Mouse (Mus musculus) liver, adult 2 months (tissue): ENCODE results near the gene Ttll11.

Source experiments
- CTCF ChIP-seq: fragments of 200-500 bp; IDR thresholded peaks from 2 replicates; pipeline ENCODE4 v1.5.1; 2011; ENCODE audit warnings: low read depth, low read length, control low read depth
- POLR2A ChIP-seq: fragments of 200-500 bp; IDR thresholded peaks from 2 replicates; pipeline ENCODE4 v1.6.1; 2011; ENCODE audit warnings: low read length, control low read depth; ENCODE audit not compliant: insufficient read depth; ENCODE audit errors: extremely low read depth

DNA sequence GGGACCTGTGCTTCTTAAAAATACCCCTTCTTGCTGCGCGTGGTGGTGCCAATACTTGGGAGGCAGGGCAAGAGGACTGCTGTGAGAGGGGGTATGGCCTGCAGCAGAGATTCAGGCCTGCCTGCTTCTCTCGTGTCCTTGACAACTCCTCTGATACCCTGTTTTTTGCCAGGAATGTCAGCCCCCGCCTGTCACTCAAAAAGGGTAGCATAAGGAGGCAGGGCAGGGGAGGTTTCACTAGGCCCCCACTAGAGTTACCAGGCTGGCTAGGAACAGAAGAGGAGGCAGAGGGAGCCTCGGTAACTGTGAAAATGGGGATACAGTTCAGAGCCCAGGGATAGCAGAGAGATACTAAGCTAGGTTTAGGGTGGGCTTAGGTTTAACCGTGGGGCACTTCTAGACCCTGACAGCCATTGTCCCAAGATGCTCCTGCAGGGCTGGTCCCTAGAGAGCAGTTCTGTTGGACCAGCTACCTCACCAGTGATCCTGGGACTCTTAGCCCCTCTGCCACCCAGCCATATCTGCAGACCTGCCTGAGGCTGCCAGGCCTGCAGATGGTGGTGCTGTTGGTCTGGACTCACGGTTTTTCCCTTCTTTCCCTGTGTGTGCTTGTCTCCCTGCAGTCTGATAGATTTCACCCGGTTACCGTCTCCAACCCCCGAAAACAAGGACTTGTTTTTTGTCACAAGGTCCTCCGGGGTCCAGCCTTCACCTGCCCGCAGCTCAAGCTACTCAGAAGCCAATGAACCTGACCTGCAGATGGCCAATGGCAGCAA, 260.3 kb downstream of the Ttll11 start:
- TF ChIP-seq POLR2A (no peak), CTCF (no peak)
